Mouse (Mus musculus): ENCODE results near the gene Sqstm1.

- TF ChIP-seq POLR2A (IDR thresholded peaks at IDR 0.05; ENCODE audit: extremely low read depth, insufficient read depth, low read length), result no peak
- no peak for TF ChIP-seq CTCF (IDR thresholded peaks at IDR 0.05; ENCODE audit: low read depth, low read length)
Measured at GRCm38 (mm10) chr11:50233022-50233421, 22.4 kb upstream of the Sqstm1 start.

All from liver, adult 2 months (tissue).